Comparison of ENCODE assay signal across 23 mouse cellular contexts in genomic region chrX:11001180-11001579, GRCm38 (mm10).
A peak's percentile ranks its signal among the peaks of the same experiment; 100 is the strongest.
DNase-seq lines count a peak whose midpoint lies in the region; ATAC-seq and TF ChIP-seq lines count a peak whose summit lies in the region.
"Had no signal": no experiment of that assay in that cellular context is flagged by ENCODE, and none has a peak within 500 bp of the region (broad histone marks: within the 10 kb centered on the region; RNA-seq: fewer than 3 reads in every experiment).

No protein-coding gene starts in this region.

- TF ChIP-seq CTCF in lung, postnatal 0 days (IDR thresholded peaks at IDR 0.05) = no peak

- H3K9me3 ChIP-seq in lung, postnatal 0 days (ENCODE audit: low read length) = no peaks in the 10 kb centered on the region
- H3K9me3 ChIP-seq in forebrain, embryonic 16.5 days (ENCODE audit: control insufficient read depth, low read length) = no peaks in the 10 kb centered on the region
- H3K9me3 ChIP-seq: embryonic facial prominence, embryonic 10.5 days; forebrain, embryonic 15.5 days; heart, embryonic 15.5 days; hindbrain, embryonic 13.5 days; limb, embryonic 13.5 days; liver, embryonic 13.5 days; megakaryocyte, embryonic 14.5 days; midbrain, embryonic 13.5 days; neural tube, embryonic 12.5 days had no signal

- no peaks in the 10 kb centered on the region for H3K27me3 ChIP-seq in lung, postnatal 0 days (replicated peaks; ENCODE audit: insufficient read depth, low read length)
- no peaks in the 10 kb centered on the region for H3K27me3 ChIP-seq in forebrain, embryonic 16.5 days (replicated peaks; ENCODE audit: control insufficient read depth, insufficient read depth, low read length)
- H3K27me3 ChIP-seq: forebrain, embryonic 15.5 days; heart, embryonic 15.5 days; hindbrain, embryonic 13.5 days; limb, embryonic 13.5 days; liver, embryonic 13.5 days; megakaryocyte, embryonic 14.5 days; midbrain, embryonic 13.5 days; neural tube, embryonic 12.5 days had no signal

- H3K4me1 ChIP-seq in lung, postnatal 0 days (ENCODE audit: insufficient read depth, low read depth, low read length) = no peaks in the 10 kb centered on the region
- no peaks in the 10 kb centered on the region for H3K4me1 ChIP-seq in forebrain, embryonic 16.5 days (replicated peaks; ENCODE audit: control insufficient read depth, insufficient read depth, low read length)
- H3K4me1 ChIP-seq: embryonic facial prominence, embryonic 10.5 days; forebrain, embryonic 15.5 days; heart, embryonic 15.5 days; hindbrain, embryonic 13.5 days; limb, embryonic 13.5 days; liver, embryonic 13.5 days; megakaryocyte, embryonic 14.5 days; midbrain, embryonic 13.5 days; neural tube, embryonic 12.5 days had no signal

- no peak for ATAC-seq in lung, postnatal 0 days
- ATAC-seq in forebrain, embryonic 16.5 days = no peak
- ATAC-seq: forebrain, embryonic 15.5 days; midbrain, embryonic 13.5 days had no signal

- no peak for TF ChIP-seq EP300 in lung, postnatal 0 days (IDR thresholded peaks at IDR 0.05)

- no peak overlapping the region for H3K4me2 ChIP-seq in lung, postnatal 0 days (replicated peaks; ENCODE audit: low read depth, low read length)
- no peak overlapping the region for H3K4me2 ChIP-seq in forebrain, embryonic 16.5 days (ENCODE audit: low read length)
- H3K4me2 ChIP-seq: forebrain, embryonic 15.5 days; heart, embryonic 15.5 days; hindbrain, embryonic 13.5 days; limb, embryonic 13.5 days; liver, embryonic 13.5 days; midbrain, embryonic 13.5 days; neural tube, embryonic 12.5 days had no signal

- DNase-seq in cerebellum, postnatal 10 days = peak; percentile 6 to 8
- no peak for DNase-seq in cerebellum, postnatal 25 days
- DNase-seq in lung, postnatal 0 days (ENCODE audit: low spot score) = peak; percentile 9
- no peak for DNase-seq in lung, postnatal 36 days
- DNase-seq in kidney, postnatal 14 days = peak; percentile 38
- no peak for DNase-seq in gastrocnemius, postnatal 25 days
- DNase-seq: adrenal gland, adult 8-10 months; cerebellum, adult 8-10 months; heart, postnatal 36 days; layer of hippocampus, postnatal 36 days; liver, embryonic 13.5 days; lung, adult 2 months; right cerebral cortex, postnatal 25 days; spleen, adult 18-20 months had no signal

- WGBS in lung, postnatal 0 days = 75% methylated on average over 3 of the region's 3 CpGs
- 85% methylated on average over 3 of the region's 3 CpGs for WGBS in forebrain, embryonic 16.5 days

- H3K9ac ChIP-seq in lung, postnatal 0 days (replicated peaks; ENCODE audit: low read depth) = no peak overlapping the region
- no peak overlapping the region for H3K9ac ChIP-seq in forebrain, embryonic 16.5 days (replicated peaks; ENCODE audit: low read depth, low read length)
- H3K9ac ChIP-seq: forebrain, embryonic 15.5 days; heart, embryonic 15.5 days; hindbrain, embryonic 13.5 days; limb, embryonic 13.5 days; liver, embryonic 13.5 days; midbrain, embryonic 13.5 days; neural tube, embryonic 12.5 days had no signal

- no peak overlapping the region for H3K4me3 ChIP-seq in lung, postnatal 0 days (ENCODE audit: low read depth, low read length)
- no peak overlapping the region for H3K4me3 ChIP-seq in forebrain, embryonic 16.5 days (replicated peaks; ENCODE audit: low read length)
- H3K4me3 ChIP-seq: embryonic facial prominence, embryonic 10.5 days; forebrain, embryonic 15.5 days; heart, embryonic 15.5 days; hindbrain, embryonic 13.5 days; limb, embryonic 13.5 days; liver, embryonic 13.5 days; megakaryocyte, embryonic 14.5 days; midbrain, embryonic 13.5 days; neural tube, embryonic 12.5 days had no signal

- no peak overlapping the region for H3K27ac ChIP-seq in lung, postnatal 0 days (ENCODE audit: low read length)
- H3K27ac ChIP-seq in forebrain, embryonic 16.5 days (ENCODE audit: low read length) = no peak overlapping the region
- H3K27ac ChIP-seq: embryonic facial prominence, embryonic 10.5 days; forebrain, embryonic 15.5 days; heart, embryonic 15.5 days; hindbrain, embryonic 13.5 days; limb, embryonic 13.5 days; liver, embryonic 13.5 days; midbrain, embryonic 13.5 days; neural tube, embryonic 12.5 days had no signal

- no peaks in the 10 kb centered on the region for H3K36me3 ChIP-seq in lung, postnatal 0 days (ENCODE audit: insufficient read depth, low read length)
- H3K36me3 ChIP-seq in forebrain, embryonic 16.5 days (ENCODE audit: control insufficient read depth, insufficient read depth) = no peaks in the 10 kb centered on the region
- H3K36me3 ChIP-seq: embryonic facial prominence, embryonic 10.5 days; forebrain, embryonic 15.5 days; heart, embryonic 15.5 days; hindbrain, embryonic 13.5 days; limb, embryonic 13.5 days; liver, embryonic 13.5 days; midbrain, embryonic 13.5 days; neural tube, embryonic 12.5 days had no signal

Comparison
In these comparisons a context has a peak if more than half of its experiments do, and no peak if none do; other contexts are left out.
1. DNase-seq: peak in cerebellum, postnatal 10 days (2 of 2), lung, postnatal 0 days (single experiment) and kidney, postnatal 14 days (single experiment); none in cerebellum, postnatal 25 days (0 of 2), lung, postnatal 36 days (single experiment) and gastrocnemius, postnatal 25 days (single experiment).